Mouse (Mus musculus) stomach, postnatal 0 days (tissue): ENCODE results near the gene Ripply3. TPM values are rescaled to one million over a fixed set of nuclear protein-coding genes. Genes with fewer than 3 reads are reported as not detected.
A peak's percentile ranks its signal among the peaks of the same experiment; 100 is the strongest.

Experiments used
- ATAC-seq: fragments of 200-750 bp; cut with Nextera tagmentation; 2 replicates; pipeline ENCODE4 v1.8.0; 2017; ENCODE audit not compliant: low FRiP score, low TSS enrichment
- DNase-seq: peaks from one replicate; pipeline ENCODE4 v3.0.0-alpha.2; 2016; ENCODE audit warnings: low spot score
- H3K27ac ChIP-seq: fragments of 300-500 bp; sonication (generic); replicated peaks from 2 replicates; pipeline ENCODE4 v1.5.1; 2014; ENCODE audit warnings: mild to moderate bottlenecking, control low read depth
- H3K27me3 ChIP-seq: fragments of 300-500 bp; sonication (generic); 2 replicates; pipeline ENCODE4 v1.6.1; 2014; ENCODE audit warnings: low read length; ENCODE audit not compliant: control insufficient read depth, insufficient read depth
- H3K36me3 ChIP-seq: fragments of 300-500 bp; sonication (generic); 2 replicates; pipeline ENCODE4 v1.6.1; 2014; ENCODE audit warnings: low read length, mixed read lengths; ENCODE audit not compliant: control insufficient read depth, insufficient read depth
- H3K4me1 ChIP-seq: fragments of 300-500 bp; sonication (generic); replicated peaks from 2 replicates; pipeline ENCODE4 v1.6.1; 2014; ENCODE audit warnings: antibody characterized with exemption; ENCODE audit not compliant: control insufficient read depth, insufficient read depth
- H3K4me2 ChIP-seq: fragments of 300-500 bp; sonication (generic); replicated peaks from 2 replicates; pipeline ENCODE4 v1.6.1; 2014; ENCODE audit warnings: low read depth, mild to moderate bottlenecking, control low read depth, moderate library complexity
- H3K4me3 ChIP-seq: fragments of 300-500 bp; sonication (generic); 2 replicates; pipeline ENCODE4 v1.5.1; 2014; ENCODE audit warnings: low read depth, low read length, control low read depth
- H3K9ac ChIP-seq: fragments of 300-500 bp; sonication (generic); 2 replicates; pipeline ENCODE4 v1.6.1; 2014; ENCODE audit warnings: mild to moderate bottlenecking, low read length, control low read depth, mixed read lengths
- H3K9me3 ChIP-seq: fragments of 300-500 bp; sonication (generic); 2 replicates; pipeline ENCODE4 v1.6.1; 2016; ENCODE audit warnings: low read length; ENCODE audit not compliant: control insufficient read depth
- CTCF ChIP-seq: IDR thresholded peaks from 2 replicates; pipeline ENCODE4 v1.5.1; 2016; ENCODE audit warnings: antibody characterized with exemption, low read depth, mild to moderate bottlenecking, moderate library complexity
- EP300 ChIP-seq: optimal IDR thresholded peaks from 2 replicates; pipeline ENCODE3; 2016; ENCODE audit warnings: antibody characterized with exemption
- WGBS: fragments of 180-500 bp; shearing (Covaris S2); extraction: QIAGEN DNeasy Blood & Tissue Kit; methylation state at CpG from one replicate; pipeline ENCODE4 v1.1.7; 2014; 5-methylcytosine and 5-hydroxymethylcytosine counted together
- polyA plus RNA-seq: library from polyadenylated mRNA; unstranded; fragments of >200 nt; fragmentation: Nextera tagmentation; extraction: Ambion mirVana; gene quantifications from 2 replicates; pipeline ENCODE4 v1.2.1, GENCODE M21; 2015

Ripply3 gene
- polyA plus RNA-seq, 1 experiment from 2014 or later, result 9.7 TPM

GRCm38 (mm10) chr16:94291141-94291540 is 37.1 kb upstream of the Ripply3 start:
- Histone ChIP-seq H3K4me2 (no peak overlapping the region), H3K27me3 (no peaks in the 10 kb centered on the region), H3K9ac (no peak overlapping the region), H3K27ac (no peak overlapping the region), H3K4me3 (no peak overlapping the region), H3K4me1 (no peaks in the 10 kb centered on the region), H3K9me3 (no peaks in the 10 kb centered on the region), H3K36me3 (no peaks in the 10 kb centered on the region)
- TF ChIP-seq EP300 (no peak), CTCF (no peak)
- DNase-seq (no peak), ATAC-seq (no peak)
- WGBS, result 80% methylated on average over 4 of the region's 4 CpGs

GRCm38 (mm10) chr16:94298081-94298480 is 30.1 kb upstream of the Ripply3 start:
- Histone ChIP-seq H3K4me3 (no peak overlapping the region), H3K27ac (no peak overlapping the region), H3K9ac (no peak overlapping the region), H3K9me3 (no peaks in the 10 kb centered on the region), H3K36me3 (no peaks in the 10 kb centered on the region), H3K4me1 (no peaks in the 10 kb centered on the region), H3K4me2 (no peak overlapping the region), H3K27me3 (no peaks in the 10 kb centered on the region)
- DNase-seq (no peak), ATAC-seq (no peak)
- WGBS, result 84% methylated on average over 5 of the region's 5 CpGs
- TF ChIP-seq EP300 (no peak), CTCF (no peak)

DNA sequence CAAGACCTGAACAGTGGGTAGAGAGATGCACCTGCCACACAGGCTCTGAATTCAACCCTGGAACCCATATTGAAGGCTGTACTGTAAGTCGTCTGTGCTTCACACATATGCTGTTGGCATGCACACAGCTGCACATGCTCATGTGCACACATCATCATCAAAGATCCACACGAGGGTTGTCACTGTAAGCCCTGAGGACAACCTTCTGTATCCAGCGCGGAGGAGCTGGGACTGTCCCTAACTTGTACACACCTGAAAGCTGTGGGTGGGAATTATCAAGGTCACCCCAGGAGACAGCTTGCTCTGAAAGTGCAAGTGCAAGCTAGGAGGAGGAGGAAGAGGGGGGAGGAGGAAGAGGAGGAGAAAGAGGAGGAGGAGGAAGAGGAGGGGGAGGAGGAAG is 29.0 kb upstream of the Ripply3 start:
- no peaks in the 10 kb centered on the region for H3K27me3 ChIP-seq
- DNase-seq, result no peak
- 66% methylated on average over 4 of the region's 4 CpGs for WGBS
- TF ChIP-seq EP300 (no peak), CTCF (no peak)
- H3K27ac ChIP-seq, result no peak overlapping the region
- H3K9me3 ChIP-seq, result no peaks in the 10 kb centered on the region
- H3K4me3 ChIP-seq, result no peak overlapping the region
- H3K4me1 ChIP-seq, result no peaks in the 10 kb centered on the region
- H3K4me2 ChIP-seq, result no peak overlapping the region
- ATAC-seq, result no peak
- no peak overlapping the region for H3K9ac ChIP-seq
- H3K36me3 ChIP-seq, result no peaks in the 10 kb centered on the region

- 82% methylated on average over 4 of the region's 4 CpGs for WGBS
- TF ChIP-seq EP300 (no peak), CTCF (no peak)
These were observed 27.0 kb upstream of the Ripply3 start for GRCm38 (mm10) chr16:94301194-94301593.

DNA sequence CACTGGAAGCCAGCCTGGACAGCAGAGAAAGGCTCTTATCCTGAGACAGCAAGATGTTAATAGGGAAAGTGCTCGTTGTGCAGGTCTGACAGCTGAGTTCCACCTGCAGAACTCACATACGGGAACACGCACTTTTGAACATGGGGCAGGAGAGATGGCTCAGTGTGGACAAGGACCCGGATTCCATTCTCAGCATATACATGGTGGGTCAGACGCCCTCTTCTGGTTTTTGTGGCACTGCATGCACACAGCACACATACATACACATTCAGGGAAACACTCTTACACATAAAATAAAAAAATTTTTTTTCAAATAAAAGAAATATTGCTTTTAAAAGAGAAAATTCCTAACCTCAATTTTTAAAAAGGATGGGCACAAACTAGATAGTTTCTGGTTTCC is 26.5 kb upstream of the Ripply3 start:
- no peak overlapping the region for H3K27ac ChIP-seq
- no peak overlapping the region for H3K4me2 ChIP-seq

More at GRCm38 (mm10) chr16:94301194-94301593, 27.0 kb upstream of the Ripply3 start:
- Histone ChIP-seq H3K27me3 (no peaks in the 10 kb centered on the region), H3K4me3 (no peak overlapping the region), H3K27ac (no peak overlapping the region), H3K4me2 (no peak overlapping the region), H3K9ac (no peak overlapping the region), H3K9me3 (no peaks in the 10 kb centered on the region), H3K4me1 (no peaks in the 10 kb centered on the region), H3K36me3 (no peaks in the 10 kb centered on the region)
- DNase-seq (no peak), ATAC-seq (no peak)

GRCm38 (mm10) chr16:94302274-94303202 is 25.7 kb upstream of the Ripply3 start:
- Histone ChIP-seq H3K36me3 (no peaks in the 10 kb centered on the region), H3K4me1 (no peaks in the 10 kb centered on the region), H3K27me3 (no peaks in the 10 kb centered on the region), H3K4me3 (peak overlapping the region; percentile 13), H3K27ac (peak overlapping the region; percentile 65; the same call in 1 of the 2 replicates), H3K9ac (peak overlapping the region; percentile 41), H3K4me2 (peak overlapping the region; percentile 47), H3K9me3 (no peaks in the 10 kb centered on the region)
- ATAC-seq, result peak; percentile 77
- WGBS, result 7% methylated on average over 30 of the region's 30 CpGs
- DNase-seq, result peak; percentile 79
- TF ChIP-seq EP300 (no peak), CTCF (peak; percentile 59)

More for the DNA sequence above, 26.5 kb upstream of the Ripply3 start:
- ATAC-seq (no peak), DNase-seq (no peak)
- H3K4me3 ChIP-seq, result no peak overlapping the region
- 81% methylated on average over 5 of the region's 5 CpGs for WGBS
- no peaks in the 10 kb centered on the region for H3K36me3 ChIP-seq
- TF ChIP-seq CTCF (peak; percentile 43), EP300 (no peak)
- H3K9me3 ChIP-seq, result no peaks in the 10 kb centered on the region
- H3K4me1 ChIP-seq, result no peaks in the 10 kb centered on the region
- no peaks in the 10 kb centered on the region for H3K27me3 ChIP-seq
- no peak overlapping the region for H3K9ac ChIP-seq
